In genomic region chr5:64274738-64275451, GRCm38 (mm10) we compare ENCODE assay signal across 8 mouse cellular contexts.
DNase-seq lines count a peak whose midpoint lies in the region; ATAC-seq and TF ChIP-seq lines count a peak whose summit lies in the region.

No protein-coding gene starts in this region.

- no peak for TF ChIP-seq POLR2A in limb, embryonic 14.5 days (IDR thresholded peaks at IDR 0.05; ENCODE audit: borderline replicate concordance, extremely low read depth, insufficient read depth, insufficient read length)
- TF ChIP-seq POLR2A in lung, adult 2 months (IDR thresholded peaks at IDR 0.05; ENCODE audit: borderline replicate concordance, extremely low read depth, low read depth, low read length): no peak

- peak; percentile 92 for TF ChIP-seq CTCF in Patski (IDR thresholded peaks at IDR 0.05)
- TF ChIP-seq CTCF in lung, adult 2 months (IDR thresholded peaks at IDR 0.05; ENCODE audit: insufficient read depth, low read length): peak; percentile 90

- 0 out of 2 replicates have a peak, but pooled peaks have one; percentile 54 for ATAC-seq in limb, embryonic 14.5 days (ENCODE audit: low FRiP score, low read depth)
- no peak for ATAC-seq in Patski
- peak; percentile 66; the same call in 1 of the 2 replicates for ATAC-seq in hindbrain, embryonic 14.5 days (ENCODE audit: low FRiP score)

- H3K4me3 ChIP-seq in limb, embryonic 14.5 days (replicated peaks; ENCODE audit: low read length): no peak overlapping the region
- no peak overlapping the region for H3K4me3 ChIP-seq in limb, embryonic 10.5 days
- no peak overlapping the region for H3K4me3 ChIP-seq in hindbrain, embryonic 14.5 days (replicated peaks; ENCODE audit: low read length)
- H3K4me3 ChIP-seq in lung, adult 2 months (replicated peaks; ENCODE audit: extremely low read depth, low read depth, low read length): no peak overlapping the region

- 41% methylated on average over 17 of the region's 17 CpGs for WGBS in limb, embryonic 14.5 days
- 47% methylated on average over 17 of the region's 17 CpGs for WGBS in limb, embryonic 10.5 days
- WGBS in hindbrain, embryonic 14.5 days: 34% methylated on average over 17 of the region's 17 CpGs
- WGBS in lung, adult 2 months: 36% methylated on average over 17 of the region's 17 CpGs

- CTCF ChIA-PET in Patski (lab: Charles Lee): interaction anchor here (0.6 to 2.3 kb wide), 27 partner anchors 9 to 205 kb away, joined by 3 to 22 read pairs (median 4); partner anchors contain the start of gene Tbc1d1

- DNase-seq in limb, embryonic 14.5 days (ENCODE audit: low spot score): peak; percentile 62
- no peak for DNase-seq in limb, embryonic 10.5 days (ENCODE audit: low spot score)
- no peak for DNase-seq in Patski (ENCODE audit: low read depth, low spot score)
- DNase-seq in cerebellum, adult 9-11 months: peak; percentile 39
- peak; percentile 70 for DNase-seq in hindbrain, embryonic 14.5 days (ENCODE audit: low spot score)
- no peak for DNase-seq in lung, adult 2 months
- DNase-seq in right cerebral cortex, postnatal 10 days (ENCODE audit: low spot score in 2 of 2): peak; percentile 64 to 77
- no peak for DNase-seq in gastrocnemius, adult 8-10 months (ENCODE audit: low spot score in 2 of 2)

- no peak overlapping the region for H3K4me2 ChIP-seq in limb, embryonic 14.5 days (replicated peaks; ENCODE audit: low read depth, low read length, severe bottlenecking)
- H3K4me2 ChIP-seq in hindbrain, embryonic 14.5 days (replicated peaks): no peak overlapping the region

- no peaks in the 10 kb centered on the region for H3K9me3 ChIP-seq in limb, embryonic 14.5 days (ENCODE audit: control insufficient read depth, low read length)
- H3K9me3 ChIP-seq in limb, embryonic 10.5 days (replicated peaks): no peaks in the 10 kb centered on the region
- H3K9me3 ChIP-seq in hindbrain, embryonic 14.5 days (ENCODE audit: control insufficient read depth, low read length): no peaks in the 10 kb centered on the region

- peaks cover 27% of the 10 kb centered on the region for H3K36me3 ChIP-seq in limb, embryonic 14.5 days (ENCODE audit: control insufficient read depth, insufficient read depth, low read length)
- peaks cover 71% of the 10 kb centered on the region for H3K36me3 ChIP-seq in limb, embryonic 10.5 days
- 0 out of 2 replicates have a peak, but pooled peaks cover 3% of the 10 kb centered on the region for H3K36me3 ChIP-seq in hindbrain, embryonic 14.5 days (replicated peaks; ENCODE audit: control insufficient read depth, insufficient read depth)

- H3K9ac ChIP-seq in limb, embryonic 14.5 days (ENCODE audit: low read depth, low read length, severe bottlenecking): no peak overlapping the region
- H3K9ac ChIP-seq in hindbrain, embryonic 14.5 days: no peak overlapping the region

- in situ Hi-C loops in Patski (cut with MboI; ENCODE audit: low pct_unique_long_range_greater_than_20kb): no loop called here

- H3K4me1 ChIP-seq in limb, embryonic 14.5 days (ENCODE audit: control insufficient read depth, insufficient read depth, low read length): no peaks in the 10 kb centered on the region; the same call in 1 of the 2 replicates
- 0 out of 2 replicates have a peak, but pooled peaks cover 6% of the 10 kb centered on the region for H3K4me1 ChIP-seq in limb, embryonic 10.5 days
- no peaks in the 10 kb centered on the region for H3K4me1 ChIP-seq in hindbrain, embryonic 14.5 days (replicated peaks; ENCODE audit: control insufficient read depth, insufficient read depth, low read length)
- H3K4me1 ChIP-seq in lung, adult 2 months (ENCODE audit: control insufficient read depth, insufficient read depth, low read length): no peaks in the 10 kb centered on the region

- POLR2A ChIA-PET in Patski (lab: Charles Lee): interaction anchor here (0.8 kb wide), 1 partner anchor 8 kb away, joined by 3 read pairs; no protein-coding TSS in a partner anchor

- H3K27ac ChIP-seq in limb, embryonic 14.5 days (replicated peaks; ENCODE audit: low read depth, low read length): no peak overlapping the region
- no peak overlapping the region for H3K27ac ChIP-seq in limb, embryonic 10.5 days
- no peak overlapping the region for H3K27ac ChIP-seq in hindbrain, embryonic 14.5 days

- H3K27me3 ChIP-seq in limb, embryonic 14.5 days (ENCODE audit: control insufficient read depth, insufficient read depth, low read length): no peaks in the 10 kb centered on the region
- no peaks in the 10 kb centered on the region for H3K27me3 ChIP-seq in limb, embryonic 10.5 days (ENCODE audit: low read depth, poor library complexity, severe bottlenecking)
- H3K27me3 ChIP-seq in Patski: no peaks in the 10 kb centered on the region
- no peaks in the 10 kb centered on the region for H3K27me3 ChIP-seq in hindbrain, embryonic 14.5 days (ENCODE audit: control insufficient read depth, insufficient read depth, low read length)

Comparison
In these comparisons a context has a peak if more than half of its experiments do, and no peak if none do; other contexts are left out.
1. DNase-seq: peak in limb, embryonic 14.5 days (single experiment), cerebellum, adult 9-11 months (single experiment), hindbrain, embryonic 14.5 days (single experiment) and right cerebral cortex, postnatal 10 days (2 of 2); none in limb, embryonic 10.5 days (single experiment), Patski (single experiment), lung, adult 2 months (single experiment) and gastrocnemius, adult 8-10 months (0 of 2).